Mouse (Mus musculus) hindbrain, embryonic 12.5 days (tissue): ENCODE data around the gene H2-Q6. TPM values are rescaled to one million over a fixed set of nuclear protein-coding genes. Genes with fewer than 3 reads are reported as not detected.
"Not testable (repeated sequence)": the region's sequence is repeated elsewhere in the genome, so short reads cannot be mapped to it uniquely, and the experiment has no call there.

ENCODE experiments used
- ATAC-seq: fragments of 200-750 bp; cut with Nextera tagmentation; 2 replicates; pipeline ENCODE4 v1.8.0; 2017; ENCODE audit warnings: moderate TSS enrichment; ENCODE audit not compliant: low FRiP score
- H3K27ac ChIP-seq: fragments of 300-500 bp; sonication (generic); 2 replicates; pipeline ENCODE4 v1.5.1; 2016; ENCODE audit warnings: mild to moderate bottlenecking
- H3K27me3 ChIP-seq: fragments of 300-500 bp; sonication (generic); 2 replicates; pipeline ENCODE4 v1.6.1; 2016; ENCODE audit warnings: mild to moderate bottlenecking
- H3K36me3 ChIP-seq: fragments of 300-500 bp; sonication (generic); 2 replicates; pipeline ENCODE4 v1.6.1; 2016; ENCODE audit warnings: mild to moderate bottlenecking
- H3K4me1 ChIP-seq: fragments of 300-500 bp; sonication (generic); 2 replicates; pipeline ENCODE4 v1.6.1; 2016
- H3K4me2 ChIP-seq: fragments of 300-500 bp; sonication (generic); replicated peaks from 2 replicates; pipeline ENCODE4 v1.6.1; 2016; ENCODE audit warnings: mild to moderate bottlenecking
- H3K4me3 ChIP-seq: fragments of 300-500 bp; sonication (generic); 2 replicates; pipeline ENCODE4 v1.5.1; 2016; ENCODE audit warnings: mild to moderate bottlenecking
- H3K9ac ChIP-seq: fragments of 300-500 bp; sonication (generic); 2 replicates; pipeline ENCODE4 v1.6.1; 2016; ENCODE audit warnings: mild to moderate bottlenecking, moderate library complexity
- H3K9me3 ChIP-seq: fragments of 300-500 bp; sonication (generic); replicated peaks from 2 replicates; pipeline ENCODE4 v1.6.1; 2016; ENCODE audit warnings: mild to moderate bottlenecking
- WGBS: fragments of 180-500 bp; shearing (Covaris S2); methylation state at CpG from one replicate; pipeline ENCODE4 v1.1.7; 2016; 5-methylcytosine and 5-hydroxymethylcytosine counted together
- polyA plus RNA-seq: library from polyadenylated mRNA; unstranded; fragments of >200 nt; fragmentation: Nextera tagmentation; extraction: Ambion mirVana; gene quantifications from 2 replicates; pipeline ENCODE4 v1.2.1, GENCODE M21; 2016

H2-Q6 gene
- 0.10 and 0.42 TPM in 2 replicates for polyA plus RNA-seq

DNA sequence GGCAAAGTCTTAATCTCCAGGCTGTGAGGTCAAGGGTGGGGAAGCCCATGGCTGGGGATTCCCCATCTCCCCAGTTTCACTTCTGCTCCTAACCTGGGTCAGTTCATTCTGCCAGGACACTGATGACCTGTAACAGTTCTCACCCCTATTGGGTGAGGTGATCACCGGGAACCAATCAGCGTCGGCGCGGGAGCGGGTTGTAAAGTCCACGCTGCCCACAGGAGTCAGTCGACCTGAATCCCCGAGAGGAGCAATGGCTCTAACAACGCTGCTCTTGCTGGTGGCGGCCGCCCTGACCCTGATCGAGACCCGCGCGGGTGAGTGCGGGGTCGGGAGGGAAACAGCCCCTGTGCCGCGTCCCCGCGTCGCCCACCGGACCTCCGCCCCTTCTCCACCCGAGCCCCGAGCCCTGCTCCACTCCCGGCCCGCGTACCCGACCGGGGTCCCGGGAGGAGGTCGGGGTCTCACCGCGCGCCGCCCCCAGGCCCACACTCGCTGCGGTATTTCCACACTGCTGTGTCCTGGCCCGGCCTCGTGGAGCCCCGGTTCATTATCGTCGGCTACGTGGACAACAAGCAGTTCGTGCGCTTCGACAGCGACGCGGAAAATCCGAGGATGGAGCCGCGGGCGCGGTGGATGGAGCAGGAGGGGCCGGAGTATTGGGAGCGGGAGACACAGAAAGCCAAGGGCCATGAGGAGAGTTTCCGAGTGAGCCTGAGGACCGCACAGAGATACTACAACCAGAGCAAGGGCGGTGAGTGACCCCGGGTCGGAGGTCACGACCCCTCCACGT, at the start of gene H2-Q6:
Gene H2-Q6, plus strand, starts transcription at position 227 of the 793 bp plus-strand sequence.
- Histone ChIP-seq H3K27me3 (peaks cover 40% of the 10 kb centered on the region), H3K9ac (peak within 1 kb of the TSS; percentile 36; the same call in 1 of the 2 replicates), H3K4me2 (peak within 1 kb of the TSS; percentile 53), H3K4me3 (peak within 1 kb of the TSS; percentile 30)
- not testable (repeated sequence) for H3K27ac ChIP-seq, H3K4me1 ChIP-seq, H3K9me3 ChIP-seq, H3K36me3 ChIP-seq
- WGBS: 2% methylated on average over 55 of the region's 66 CpGs
- ATAC-seq: peak; percentile 67

DNA sequence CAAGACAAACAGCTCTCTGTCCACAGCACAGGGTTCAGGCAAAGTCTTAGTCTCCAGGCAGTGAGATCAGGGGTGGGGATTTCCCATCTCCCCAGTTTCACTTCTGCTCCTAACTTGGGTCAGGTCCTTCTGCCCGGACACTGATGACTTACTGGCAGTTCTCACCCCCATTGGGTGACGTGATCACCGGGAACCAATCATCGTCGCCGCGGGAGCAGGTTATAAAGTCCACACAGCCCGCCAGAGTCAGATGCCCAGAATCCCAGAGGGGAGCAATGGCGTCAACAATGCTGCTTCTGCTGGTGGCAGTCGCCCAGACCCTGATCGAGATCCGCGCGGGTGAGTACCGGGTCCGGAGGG, 45.3 kb upstream of the H2-Q6 start, which contains the start of gene H2-Q4:
Gene H2-Q4, plus strand, starts transcription at position 249 of the 360 bp plus-strand sequence.
- 2% methylated on average over 12 of the region's 16 CpGs for WGBS
- Histone ChIP-seq H3K9ac (peak within 1 kb of the TSS; percentile 53), H3K36me3 (no peaks in the 10 kb centered on the region), H3K27ac (no peak within 1 kb of the TSS), H3K9me3 (no peaks in the 10 kb centered on the region), H3K4me2 (peak within 1 kb of the TSS; percentile 97), H3K27me3 (peaks cover 21% of the 10 kb centered on the region), H3K4me3 (peak within 1 kb of the TSS; percentile 55), H3K4me1 (peaks cover 6% of the 10 kb centered on the region)
- peak; percentile 85 for ATAC-seq

DNA sequence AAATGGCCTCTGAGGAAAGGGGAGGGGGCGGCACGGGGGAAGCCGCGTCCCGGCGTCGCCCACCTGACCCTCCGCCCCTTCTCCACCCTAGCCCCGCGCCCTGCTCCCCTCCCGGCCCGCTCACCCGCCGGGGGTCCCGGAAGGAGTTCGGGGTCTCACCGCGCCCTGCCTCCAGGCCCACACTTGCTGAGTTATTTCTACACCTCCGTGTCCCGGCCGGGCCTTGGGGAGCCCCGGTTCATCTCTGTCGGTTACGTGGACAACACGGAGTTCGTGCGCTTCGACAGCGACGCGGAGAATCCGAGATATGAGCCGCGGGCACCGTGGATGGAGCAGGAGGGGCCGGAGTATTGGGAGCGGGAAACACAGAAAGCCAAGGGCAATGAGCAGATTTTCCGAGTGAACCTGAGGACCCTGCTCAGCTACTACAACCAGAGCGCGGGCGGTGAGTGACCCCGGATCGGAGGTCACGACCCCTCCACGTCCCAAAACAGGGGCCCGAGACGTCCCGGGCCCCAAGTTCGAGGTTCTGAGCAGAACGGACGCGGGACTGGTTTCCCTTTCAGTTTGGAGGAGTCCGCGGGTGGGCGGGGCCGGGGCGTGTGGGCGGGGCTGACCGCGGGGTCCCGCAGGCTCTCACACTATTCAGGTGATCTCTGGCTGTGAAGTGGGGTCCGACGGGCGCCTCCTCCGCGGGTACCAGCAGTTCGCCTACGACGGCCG, 44.8 kb upstream of the H2-Q6 start:
- peaks cover 6% of the 10 kb centered on the region for H3K4me1 ChIP-seq
- H3K4me3 ChIP-seq: peak overlapping the region; percentile 55
- no peaks in the 10 kb centered on the region for H3K9me3 ChIP-seq
- no peak overlapping the region for H3K27ac ChIP-seq
- WGBS: under 1% methylated on average over 69 of the region's 70 CpGs
- H3K36me3 ChIP-seq: no peaks in the 10 kb centered on the region
- peak overlapping the region; percentile 53 for H3K9ac ChIP-seq
- peak overlapping the region; percentile 97 for H3K4me2 ChIP-seq
- peaks cover 21% of the 10 kb centered on the region for H3K27me3 ChIP-seq
- peak; percentile 61 for ATAC-seq

DNA sequence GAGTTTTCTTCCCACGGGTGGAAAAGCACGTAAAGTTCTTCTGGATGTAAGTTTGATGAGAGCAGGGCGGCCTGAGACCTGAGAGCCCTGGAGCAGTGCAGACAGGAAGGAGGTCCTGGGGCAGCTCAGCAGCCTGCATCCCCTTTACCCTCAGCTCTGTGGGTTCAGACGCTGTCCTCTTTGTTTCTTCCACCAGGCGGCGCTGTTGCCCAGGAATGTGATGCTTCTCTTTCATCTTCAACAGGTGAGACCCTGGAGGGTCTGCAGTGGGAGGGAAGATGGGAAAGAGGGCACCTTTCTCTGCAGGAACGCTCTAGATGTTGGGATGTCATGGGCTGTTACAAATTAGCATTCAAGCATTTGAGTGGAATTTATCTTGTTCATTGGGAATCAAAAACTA, 34.9 kb upstream of the H2-Q6 start:
- H3K4me3 ChIP-seq, H3K4me2 ChIP-seq, H3K36me3 ChIP-seq, H3K27me3 ChIP-seq, H3K4me1 ChIP-seq, H3K27ac ChIP-seq, H3K9me3 ChIP-seq, ATAC-seq, H3K9ac ChIP-seq: not testable (repeated sequence)
- 4% methylated on average over 7 of the region's 7 CpGs for WGBS

DNA sequence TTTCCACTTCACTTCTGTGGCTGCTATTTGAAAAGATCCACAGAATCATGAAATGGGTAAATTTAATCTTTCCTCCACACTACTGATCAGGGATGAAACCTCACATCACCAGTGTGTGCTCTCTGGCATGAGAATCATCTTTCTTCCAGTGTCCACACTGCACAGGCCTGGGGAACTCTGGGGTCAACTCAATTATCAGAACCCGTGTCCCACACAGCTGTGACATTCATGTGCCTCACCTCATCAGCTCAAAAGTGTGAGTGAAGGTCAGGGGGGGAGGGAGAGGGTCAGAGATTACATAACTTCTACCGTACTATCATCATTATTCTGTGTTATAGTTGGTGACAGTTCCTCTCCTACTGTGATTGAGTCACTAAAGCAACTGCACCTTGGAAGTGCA, 32.0 kb upstream of the H2-Q6 start:
- WGBS: 64% methylated on average over 2 of the region's 2 CpGs
- H3K27ac ChIP-seq, H3K9ac ChIP-seq, H3K36me3 ChIP-seq, H3K4me2 ChIP-seq, H3K9me3 ChIP-seq, H3K4me3 ChIP-seq, ATAC-seq, H3K4me1 ChIP-seq: not testable (repeated sequence)
- H3K27me3 ChIP-seq: peaks cover 17% of the 10 kb centered on the region

DNA sequence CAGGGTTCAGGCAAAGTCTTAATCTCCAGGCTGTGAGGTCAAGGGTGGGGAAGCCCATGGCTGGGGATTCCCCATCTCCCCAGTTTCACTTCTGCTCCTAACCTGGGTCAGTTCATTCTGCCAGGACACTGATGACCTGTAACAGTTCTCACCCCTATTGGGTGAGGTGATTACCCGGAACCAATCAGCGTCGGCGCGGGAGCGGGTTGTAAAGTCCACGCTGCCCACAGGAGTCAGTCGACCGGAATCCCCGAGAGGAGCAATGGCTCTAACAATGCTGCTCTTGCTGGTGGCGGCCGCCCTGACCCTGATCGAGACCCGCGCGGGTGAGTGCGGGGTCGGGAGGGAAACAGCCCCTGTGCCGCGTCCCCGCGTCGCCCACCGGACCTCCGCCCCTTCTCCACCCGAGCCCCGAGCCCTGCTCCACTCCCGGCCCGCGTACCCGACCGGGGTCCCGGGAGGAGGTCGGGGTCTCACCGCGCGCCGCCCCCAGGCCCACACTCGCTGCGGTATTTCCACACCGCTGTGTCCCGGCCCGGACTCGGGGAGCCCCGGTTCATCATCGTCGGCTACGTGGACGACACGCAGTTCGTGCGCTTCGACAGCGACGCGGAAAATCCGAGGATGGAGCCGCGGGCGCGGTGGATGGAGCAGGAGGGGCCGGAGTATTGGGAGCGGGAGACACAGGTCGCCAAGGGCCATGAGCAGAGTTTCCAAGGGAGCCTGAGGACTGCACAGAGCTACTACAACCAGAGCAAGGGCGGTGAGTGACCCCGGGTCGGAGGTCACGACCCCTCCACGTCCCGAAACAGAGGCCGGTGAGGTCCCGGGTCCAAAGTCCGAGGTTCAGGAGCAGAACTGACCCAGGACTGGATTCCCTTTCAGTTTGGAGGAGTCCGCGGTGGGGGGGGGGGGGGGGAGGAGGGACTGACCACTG, 30.5 kb upstream of the H2-Q6 start:
- Histone ChIP-seq H3K4me3 (peak overlapping the region; percentile 30), H3K27me3 (peaks cover 17% of the 10 kb centered on the region), H3K4me2 (peak overlapping the region; percentile 48)
- ATAC-seq: peak; percentile 67
- H3K9me3 ChIP-seq, H3K4me1 ChIP-seq, H3K9ac ChIP-seq, H3K36me3 ChIP-seq, H3K27ac ChIP-seq: not testable (repeated sequence)
- 2% methylated on average over 60 of the region's 75 CpGs for WGBS

DNA sequence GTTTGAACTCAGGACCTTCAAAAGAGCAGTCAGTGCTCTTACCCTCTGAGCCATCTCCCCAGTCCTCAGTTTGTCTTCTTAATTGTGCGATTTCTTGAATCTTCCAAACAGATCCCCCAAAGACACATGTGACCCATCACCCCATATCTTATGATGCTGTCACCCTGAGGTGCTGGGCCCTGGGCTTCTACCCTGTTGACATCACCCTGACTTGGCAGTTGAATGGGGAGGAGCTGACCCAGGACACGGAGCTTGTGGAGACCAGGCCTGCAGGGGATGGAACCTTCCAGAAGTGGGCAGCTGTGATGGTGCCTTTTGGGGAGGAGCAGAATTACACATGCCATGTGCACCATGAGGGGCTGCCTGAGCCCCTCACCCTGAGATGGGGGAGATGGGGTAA, 27.7 kb upstream of the H2-Q6 start:
- 94% methylated on average over 2 of the region's 2 CpGs for WGBS
- not testable (repeated sequence) for ATAC-seq, H3K4me2 ChIP-seq, H3K36me3 ChIP-seq, H3K9ac ChIP-seq, H3K27ac ChIP-seq, H3K4me1 ChIP-seq, H3K9me3 ChIP-seq, H3K4me3 ChIP-seq
- H3K27me3 ChIP-seq: peaks cover 17% of the 10 kb centered on the region

DNA sequence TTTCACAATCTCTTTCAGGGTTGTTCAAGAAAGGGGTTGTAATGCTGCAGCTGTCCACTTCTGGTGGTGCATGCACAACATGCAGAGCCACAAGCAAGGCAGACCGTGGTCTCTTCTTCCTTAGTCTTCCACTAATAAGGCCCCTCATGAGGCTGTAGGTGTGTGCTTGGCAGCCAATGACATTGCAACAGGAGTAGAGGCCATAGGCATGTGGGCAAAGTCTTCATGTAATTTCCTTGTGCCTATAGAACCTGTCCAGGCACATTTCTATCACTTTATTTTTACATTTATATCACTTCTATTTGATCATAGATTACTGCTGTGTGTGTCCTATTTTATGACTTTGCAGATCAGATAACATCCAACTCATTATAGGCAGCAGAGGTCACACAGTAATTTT, 11.6 kb upstream of the H2-Q6 start:
- H3K27ac ChIP-seq, H3K27me3 ChIP-seq, H3K4me2 ChIP-seq, H3K4me1 ChIP-seq, H3K9me3 ChIP-seq, H3K9ac ChIP-seq, H3K4me3 ChIP-seq, ATAC-seq, H3K36me3 ChIP-seq: not testable (repeated sequence)
- no CpG with 5 or more reads among the region's 1 CpGs for WGBS

DNA sequence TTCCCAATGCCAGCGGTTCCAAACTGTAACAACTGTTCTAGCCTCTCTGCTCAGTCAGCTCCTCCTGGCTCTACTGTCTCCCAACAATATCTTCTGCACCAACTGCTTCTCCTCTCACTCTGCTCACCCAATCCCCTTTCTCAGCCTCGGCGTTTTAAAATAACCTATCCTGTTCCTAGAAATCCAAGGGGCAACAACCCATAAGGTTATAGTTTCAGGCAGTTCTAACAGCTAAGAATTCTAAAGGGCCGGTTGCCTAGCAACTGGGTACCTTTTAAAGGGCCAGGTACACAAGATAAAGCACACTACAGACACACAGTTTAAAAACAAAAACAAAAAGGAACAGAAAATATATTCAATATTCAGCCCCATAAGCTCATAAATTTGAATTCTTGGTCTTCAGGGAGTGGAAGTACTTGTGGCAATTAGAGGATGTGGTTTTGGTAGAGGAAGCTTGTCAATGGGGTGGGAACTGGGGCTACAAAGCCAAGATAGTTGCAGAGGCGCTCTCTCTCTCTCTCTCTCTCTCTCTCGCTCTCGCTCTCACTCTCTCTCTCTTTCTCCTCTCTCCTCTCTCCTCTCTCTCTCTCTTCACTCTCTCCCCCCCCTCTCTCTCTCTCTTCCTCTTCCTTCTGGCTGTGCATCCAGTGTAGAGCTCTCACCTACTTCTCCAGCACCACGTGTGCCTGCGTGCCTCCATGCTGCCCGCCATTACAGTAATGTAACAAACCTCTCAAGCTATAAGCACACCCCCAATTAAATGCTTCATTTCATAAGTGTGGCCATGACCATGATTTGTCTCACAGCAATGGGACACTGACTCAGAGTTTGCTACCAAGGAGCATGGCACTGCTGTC, 9.1 kb upstream of the H2-Q6 start:
- not testable (repeated sequence) for H3K27me3 ChIP-seq, ATAC-seq, H3K9me3 ChIP-seq

DNA sequence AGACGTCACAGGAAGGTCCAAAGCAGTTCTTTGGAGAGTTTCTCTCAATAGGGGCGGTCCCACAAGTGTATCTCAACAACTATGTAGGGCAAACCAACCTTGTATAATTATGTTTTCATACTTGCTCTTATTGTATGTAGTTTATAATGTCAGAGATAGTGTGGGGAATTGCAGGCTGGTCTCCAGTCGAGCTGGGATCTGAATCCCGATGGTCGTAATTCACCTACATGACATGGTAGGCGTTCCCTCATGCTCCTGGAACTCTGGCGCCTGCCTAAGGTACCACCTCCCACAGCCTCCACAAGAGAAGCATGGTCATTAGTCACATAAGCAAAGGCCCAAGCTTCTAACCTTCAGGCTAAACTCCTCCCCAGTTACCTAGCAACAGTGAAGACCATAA, 5.9 kb upstream of the H2-Q6 start:
- WGBS: 77% methylated on average over 7 of the region's 7 CpGs
- Histone ChIP-seq H3K4me1 (no peaks in the 10 kb centered on the region), H3K36me3 (no peaks in the 10 kb centered on the region), H3K9me3 (no peaks in the 10 kb centered on the region), H3K4me2 (no peak overlapping the region), H3K27me3 (peaks cover 19% of the 10 kb centered on the region), H3K27ac (no peak overlapping the region), H3K9ac (no peak overlapping the region), H3K4me3 (no peak overlapping the region)
- no peak for ATAC-seq

More for the DNA sequence above, 9.1 kb upstream of the H2-Q6 start:
- H3K4me3 ChIP-seq, H3K36me3 ChIP-seq, H3K4me1 ChIP-seq, H3K27ac ChIP-seq, H3K4me2 ChIP-seq, H3K9ac ChIP-seq: not testable (repeated sequence)
- WGBS: 80% methylated on average over 3 of the region's 10 CpGs

DNA sequence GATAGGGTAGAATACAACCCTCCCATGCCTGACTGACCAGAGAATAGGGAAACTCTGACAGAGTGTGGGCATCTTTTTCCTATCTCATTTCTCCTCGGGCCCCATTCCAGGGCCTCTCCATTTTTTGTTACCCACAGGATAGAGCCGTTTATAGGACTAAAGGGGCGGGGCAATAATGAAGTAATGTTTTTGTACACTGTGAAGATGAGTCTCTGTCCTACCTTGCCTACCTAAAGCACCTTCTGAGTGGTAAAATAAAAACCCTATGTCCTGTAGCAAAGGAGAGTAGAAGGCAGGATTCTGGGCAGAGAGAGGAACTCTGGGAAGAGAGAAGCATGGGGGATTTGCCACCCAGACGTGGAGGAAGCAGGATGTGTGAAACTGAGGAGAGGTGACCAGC, 5.1 kb upstream of the H2-Q6 start:
- H3K9ac ChIP-seq, H3K36me3 ChIP-seq, H3K4me1 ChIP-seq, ATAC-seq, H3K9me3 ChIP-seq, H3K4me2 ChIP-seq, H3K27ac ChIP-seq, H3K4me3 ChIP-seq: not testable (repeated sequence)
- peaks cover 23% of the 10 kb centered on the region for H3K27me3 ChIP-seq
- 73% methylated on average over 4 of the region's 4 CpGs for WGBS
